Mouse (Mus musculus): ENCODE measurements around the gene Chmp2a. TPM values are rescaled to one million over a fixed set of nuclear protein-coding genes. Genes with fewer than 3 reads are reported as not detected.

The Chmp2a gene
- polyA plus RNA-seq (2012), result 222 and 231 TPM in 2 replicates

DNA sequence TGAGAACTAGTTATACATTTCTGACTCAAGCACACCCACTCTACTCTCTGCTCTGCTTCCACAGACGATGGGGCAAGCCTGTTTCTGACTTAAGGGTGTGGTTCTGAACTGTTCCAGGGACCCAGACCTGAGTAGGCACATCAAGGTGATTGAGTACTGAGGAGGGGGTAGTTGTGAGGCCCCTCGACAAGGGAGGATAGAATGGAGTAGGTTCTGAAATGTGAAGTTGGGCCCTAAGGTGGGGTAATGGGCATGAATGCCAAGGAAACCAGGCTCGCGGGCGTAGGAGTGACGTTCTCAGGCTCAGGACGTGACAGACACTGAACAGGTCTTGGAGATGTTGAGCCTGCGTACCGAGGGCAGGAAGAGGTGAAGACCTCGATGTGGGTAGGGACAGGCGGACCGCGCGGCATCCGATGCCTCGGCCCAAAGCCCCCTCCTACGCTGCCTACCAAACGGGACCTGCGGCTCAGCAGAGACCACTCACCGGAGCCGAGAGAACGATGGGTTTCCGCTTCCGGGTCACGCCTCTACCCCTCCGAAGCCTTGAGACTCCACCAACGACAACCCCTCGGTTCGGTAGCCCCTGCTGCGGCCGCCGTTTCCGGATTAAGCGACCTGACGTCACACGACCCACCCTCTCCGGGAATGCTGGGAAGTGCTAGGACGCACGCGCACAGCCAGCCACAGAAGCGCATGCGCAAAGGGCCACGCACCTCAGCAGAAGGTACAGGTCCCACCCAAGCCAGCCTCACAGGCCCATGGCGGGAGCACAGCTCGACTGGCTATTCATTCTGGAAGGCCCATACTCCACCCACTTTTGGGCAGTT is at the start of gene Chmp2a:
TSS of gene Chmp2a (minus strand) at position 660 of the 830 bp plus-strand sequence.

DNA sequence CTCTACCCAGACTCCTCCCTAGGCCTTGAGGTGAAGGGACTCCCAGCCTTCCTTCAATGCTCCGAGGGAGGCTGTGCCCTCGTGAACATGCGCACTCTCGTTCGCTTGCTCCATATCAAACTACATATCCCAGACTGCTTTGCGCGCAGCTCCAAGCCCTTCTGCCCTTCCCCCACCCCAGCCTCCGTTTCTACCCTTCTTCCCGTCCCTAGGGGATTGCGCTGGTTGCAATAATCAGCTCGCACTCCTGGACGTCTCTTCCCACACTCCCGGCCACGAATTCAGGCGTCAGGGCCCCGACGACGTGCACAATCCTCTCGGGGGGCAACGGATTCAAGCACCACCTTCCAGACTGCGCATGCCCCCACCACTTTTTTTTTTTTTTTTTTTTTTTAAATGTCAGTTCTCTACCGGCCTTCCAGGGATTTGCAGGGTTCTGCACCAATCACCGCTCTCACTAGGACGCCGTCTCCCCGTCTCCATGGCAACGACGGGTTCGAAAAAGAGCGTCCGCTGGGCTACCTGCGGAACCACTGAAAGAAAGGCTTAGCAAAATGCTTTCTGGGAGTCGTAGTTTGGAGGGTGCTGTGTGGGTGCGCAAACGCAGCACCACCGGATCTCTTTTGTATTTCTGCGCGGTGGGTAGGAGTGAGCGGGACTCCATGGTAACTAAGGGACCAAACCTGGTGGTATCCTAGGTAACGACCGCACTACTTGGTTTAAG is 19.8 kb upstream of the Chmp2a start, which contains the start of gene Mzf1:
TSS of gene Mzf1 (minus strand) at position 478 of the 724 bp plus-strand sequence.

DNA sequence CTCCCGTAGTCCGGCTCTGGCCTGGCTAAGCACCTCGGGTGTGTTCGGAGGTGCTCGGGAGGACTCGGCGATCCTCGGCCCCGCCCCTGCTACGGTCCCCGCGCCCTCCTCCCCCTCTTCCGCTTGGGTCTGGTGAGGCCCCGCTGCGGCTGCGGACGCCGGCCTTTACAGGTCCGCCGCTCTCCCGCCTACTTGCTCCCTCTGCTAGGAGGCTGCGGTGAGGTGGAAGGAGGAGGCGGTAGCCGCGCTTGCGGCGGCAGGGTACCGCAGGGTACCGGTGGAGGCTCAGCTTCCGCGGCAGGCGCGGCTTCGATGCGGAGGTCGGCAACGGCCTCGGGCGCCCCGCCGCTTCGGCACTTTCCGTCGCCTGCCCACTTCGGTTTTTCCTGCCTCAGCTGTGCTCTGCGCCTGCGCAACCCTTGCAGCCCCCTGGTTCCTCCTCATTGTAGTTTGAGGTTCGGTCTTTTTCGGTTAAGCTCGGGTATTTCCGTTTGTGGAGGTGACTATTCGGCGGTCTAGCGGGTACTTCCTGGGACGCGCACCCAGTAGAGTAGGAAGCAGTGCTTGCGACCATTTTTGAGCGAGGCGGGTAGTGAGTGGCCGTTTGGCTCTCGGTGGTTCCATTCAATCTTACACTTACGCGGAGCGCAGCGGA is 3.4 kb upstream of the Chmp2a start, which contains the start of gene Ube2m:
TSS of gene Ube2m (minus strand) at position 375 of the 655 bp plus-strand sequence.

DNA sequence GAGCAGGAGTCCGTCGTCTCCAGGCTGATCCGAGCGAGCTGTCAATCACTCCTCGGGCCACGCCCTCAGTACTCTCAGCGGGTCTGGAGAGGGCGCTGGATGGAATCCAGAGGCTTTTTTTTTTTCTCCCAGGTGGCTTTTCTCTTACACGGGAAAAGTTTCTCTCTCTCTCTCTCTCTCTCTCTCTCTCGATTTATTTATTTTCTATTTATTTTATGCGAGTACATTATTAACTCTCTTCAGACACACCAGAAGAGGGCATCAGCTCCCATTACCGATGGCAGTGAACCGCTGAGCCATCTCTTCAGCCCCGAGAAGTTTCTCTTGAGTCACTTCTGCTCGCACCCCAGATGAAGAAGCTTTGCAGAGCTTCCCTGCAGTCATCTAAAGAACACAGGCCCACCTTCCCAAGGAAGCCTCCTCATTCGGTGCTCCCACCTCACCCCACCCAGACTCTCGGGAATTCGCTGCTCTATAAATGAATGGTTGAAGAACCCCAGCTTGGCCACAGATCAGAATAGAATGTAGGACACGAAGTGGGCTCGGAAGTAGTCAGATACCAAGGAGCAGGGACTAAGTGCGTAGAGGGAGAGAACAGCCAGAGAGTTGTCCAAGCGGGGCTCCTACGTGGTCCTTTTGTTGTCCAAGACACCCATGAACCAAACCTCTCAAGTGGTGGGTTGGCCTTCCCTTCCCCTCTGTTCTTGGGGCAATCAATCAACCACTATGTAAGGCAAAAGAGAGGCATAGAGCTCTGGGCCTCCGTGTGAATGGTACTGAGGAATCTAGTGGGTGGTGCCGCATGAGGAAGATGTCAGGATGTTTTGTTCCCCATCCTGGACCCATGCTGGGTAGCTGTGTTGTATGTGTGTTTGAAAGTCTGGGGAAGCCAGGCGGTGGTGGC is 24.4 kb downstream of the Chmp2a start, which contains the start of gene Zbtb45:
TSS of gene Zbtb45 (minus strand) at position 30 of the 904 bp plus-strand sequence.

DNA sequence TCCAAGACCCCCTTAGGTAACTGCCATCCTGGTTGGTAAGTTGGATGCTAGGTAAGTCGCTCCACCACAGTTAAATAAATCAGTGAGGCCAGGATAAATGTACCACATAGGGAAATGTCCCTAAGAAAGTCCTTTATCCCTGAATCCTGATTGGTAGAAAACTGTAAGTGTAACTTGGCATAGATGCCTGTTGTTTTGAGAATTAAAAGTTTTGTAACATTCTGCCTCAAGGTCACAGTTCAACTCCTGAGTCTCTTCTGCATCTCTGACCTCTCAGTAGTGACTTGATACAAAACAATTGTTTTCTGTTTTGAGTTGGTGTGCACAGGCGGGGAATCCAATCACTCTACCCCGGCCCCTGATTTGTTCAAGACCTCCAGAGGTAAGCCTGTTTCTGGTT is 35.8 kb downstream of the Chmp2a start, which contains the start of gene Trim28:
TSS of gene Trim28 (plus strand) at position 264 of the 400 bp plus-strand sequence.

DNA sequence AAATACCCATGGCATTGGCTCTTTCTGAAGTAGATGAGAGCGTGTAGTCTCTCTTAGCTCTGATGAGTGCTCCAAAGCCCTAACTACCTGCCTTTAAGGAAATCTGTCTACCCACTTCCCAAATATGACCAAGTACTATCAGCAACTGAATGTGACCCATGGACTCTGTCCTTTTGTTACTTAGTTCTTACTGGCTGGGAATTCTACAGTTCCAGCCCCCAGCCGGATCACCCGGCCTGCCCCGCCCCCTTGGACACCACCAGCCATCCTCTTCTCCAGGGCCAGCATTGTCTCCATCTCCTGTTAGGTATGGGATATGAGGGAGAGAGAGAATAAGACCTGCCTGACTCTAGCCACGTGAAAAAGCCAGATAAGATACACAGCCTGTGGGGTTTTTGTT is 36.6 kb downstream of the Chmp2a start, which contains the start of gene Slc27a5:
TSS of gene Slc27a5 (minus strand) at position 140 of the 400 bp plus-strand sequence.

Other genes starting within 250 kb of the Chmp2a start
- gene Zscan18, start 231.2 kb downstream of the Chmp2a start, polyA plus RNA-seq (2012), result 2.8 and 5.4 TPM in 2 replicates
- gene Zfp329, start 215.9 kb downstream of the Chmp2a start, polyA plus RNA-seq (2012), result 0.15 and 0.24 TPM in 2 replicates
- 1.4 and 2.0 TPM in 2 replicates for gene Zfp110, start 200.0 kb downstream of the Chmp2a start, polyA plus RNA-seq (2012)
- gene Zfp128, start 153.6 kb downstream of the Chmp2a start, polyA plus RNA-seq (2012), result 0.24 and 0.38 TPM in 2 replicates
- 2.4 and 3.0 TPM in 2 replicates for gene Zscan22, start 137.0 kb downstream of the Chmp2a start, polyA plus RNA-seq (2012)
- 3,057 and 3,219 TPM in 2 replicates for gene Rps5, start 112.5 kb downstream of the Chmp2a start, polyA plus RNA-seq (2012)
- gene Rnf225, start 107.4 kb downstream of the Chmp2a start, polyA plus RNA-seq (2012), result 2.0 and 2.5 TPM in 2 replicates
- gene Zfp324, start 69.0 kb downstream of the Chmp2a start, polyA plus RNA-seq (2012), result 3.0 and 3.8 TPM in 2 replicates
- gene Zfp446, start 57.0 kb downstream of the Chmp2a start, polyA plus RNA-seq (2012), result 4.6 and 4.9 TPM in 2 replicates
- not detected in 2 replicates for gene Slc27a5, start 36.6 kb downstream of the Chmp2a start, polyA plus RNA-seq (2012)
- 371 and 417 TPM in 2 replicates for gene Trim28, start 35.7 kb downstream of the Chmp2a start, polyA plus RNA-seq (2012)
- gene Zbtb45, start 24.8 kb downstream of the Chmp2a start, polyA plus RNA-seq (2012), result 75.2 and 96.9 TPM in 2 replicates
- gene Ube2m, start 3.5 kb upstream of the Chmp2a start, polyA plus RNA-seq (2012), result 259 and 281 TPM in 2 replicates
- gene Mzf1, start 20.0 kb upstream of the Chmp2a start, polyA plus RNA-seq (2012), result 1.3 and 1.6 TPM in 2 replicates
- 0.01 TPM in 1 of 2 replicates, not detected in the other for gene Vmn1r85, start 60.4 kb upstream of the Chmp2a start, polyA plus RNA-seq (2012)
- gene Vmn1r86, start 85.1 kb upstream of the Chmp2a start, polyA plus RNA-seq (2012), result not detected in 2 replicates
- 0.02 TPM in 1 of 2 replicates, not detected in the other for gene Vmn1r87, start 105.3 kb upstream of the Chmp2a start, polyA plus RNA-seq (2012)
- gene Vmn1r88, start 124.8 kb upstream of the Chmp2a start, polyA plus RNA-seq (2012), result 0.01 TPM in 2 replicates
- gene Vmn1r89, start 178.2 kb upstream of the Chmp2a start, polyA plus RNA-seq (2012), result not detected in 2 replicates
- 63.9 and 82.8 TPM in 2 replicates for gene Lig1, start 242.5 kb upstream of the Chmp2a start, polyA plus RNA-seq (2012)
- 1.2 and 1.8 TPM in 2 replicates for gene Zswim9, start 243.9 kb upstream of the Chmp2a start, polyA plus RNA-seq (2012)

All from megakaryocyte-erythroid progenitor cell, adult 5 weeks (primary cell).